14 mouse cellular contexts compared by ENCODE assay signal in genomic region chr1:62551516-62551915, GRCm38 (mm10).
DNase-seq lines count a peak whose midpoint lies in the region; ATAC-seq and TF ChIP-seq lines count a peak whose summit lies in the region.
"Had no signal": no experiment of that assay in that cellular context is flagged by ENCODE, and none has a peak within 500 bp of the region (broad histone marks: within the 10 kb centered on the region; RNA-seq: fewer than 3 reads in every experiment).

No protein-coding gene starts in this region.

- no peaks in the 10 kb centered on the region for H3K9me3 ChIP-seq in intestine, embryonic 14.5 days (ENCODE audit: control insufficient read depth, low read length)
- no peaks in the 10 kb centered on the region for H3K9me3 ChIP-seq in intestine, embryonic 15.5 days
- no peaks in the 10 kb centered on the region for H3K9me3 ChIP-seq in kidney, embryonic 14.5 days (ENCODE audit: control insufficient read depth, low read length)
- H3K9me3 ChIP-seq: forebrain, embryonic 12.5 days; midbrain, embryonic 10.5 days had no signal

- ATAC-seq in intestine, embryonic 14.5 days (replicated peaks; ENCODE audit: low FRiP score, low TSS enrichment, low read depth), result no peak
- ATAC-seq in intestine, embryonic 15.5 days, result no peak
- ATAC-seq in kidney, embryonic 14.5 days (ENCODE audit: low FRiP score, low TSS enrichment), result no peak
- ATAC-seq: lung, postnatal 0 days had no signal

- H3K4me2 ChIP-seq in intestine, embryonic 14.5 days (ENCODE audit: low read length), result no peak overlapping the region
- H3K4me2 ChIP-seq in intestine, embryonic 15.5 days (replicated peaks), result no peak overlapping the region
- H3K4me2 ChIP-seq in kidney, embryonic 14.5 days (replicated peaks; ENCODE audit: low read depth, low read length), result no peak overlapping the region
- H3K4me2 ChIP-seq: forebrain, embryonic 12.5 days; liver, embryonic 11.5 days had no signal

- peaks cover 8% of the 10 kb centered on the region; the same call in 1 of the 2 replicates for H3K4me1 ChIP-seq in intestine, embryonic 14.5 days (replicated peaks; ENCODE audit: control insufficient read depth, insufficient read depth, low read length)
- no peaks in the 10 kb centered on the region for H3K4me1 ChIP-seq in intestine, embryonic 15.5 days (replicated peaks)
- H3K4me1 ChIP-seq in embryonic fibroblast, embryonic 13.5 days (ENCODE audit: control insufficient read depth, insufficient read depth, low read length), result peaks cover 12% of the 10 kb centered on the region
- no peaks in the 10 kb centered on the region for H3K4me1 ChIP-seq in kidney, embryonic 14.5 days (ENCODE audit: control insufficient read depth, insufficient read depth, low read length)
- H3K4me1 ChIP-seq: forebrain, embryonic 12.5 days had no signal

- 0 out of 2 replicates have a peak overlapping the region, but pooled peaks have one; percentile 47 for H3K27ac ChIP-seq in intestine, embryonic 14.5 days (ENCODE audit: low read depth)
- H3K27ac ChIP-seq in intestine, embryonic 15.5 days, result no peak overlapping the region
- peak overlapping the region; percentile 98 for H3K27ac ChIP-seq in embryonic fibroblast, embryonic 13.5 days (ENCODE audit: insufficient read depth, low read length)
- H3K27ac ChIP-seq in kidney, embryonic 14.5 days (ENCODE audit: low read depth, low read length), result no peak overlapping the region
- H3K27ac ChIP-seq: forebrain, embryonic 12.5 days; heart, adult 2 months; layer of hippocampus, adult 2 months; midbrain, embryonic 10.5 days had no signal

- no peak; the same call in 1 of the 2 replicates for TF ChIP-seq POLR2A in embryonic fibroblast, embryonic 13.5 days (IDR thresholded peaks at IDR 0.05; ENCODE audit: low read depth, low read length)

- H3K4me3 ChIP-seq in intestine, embryonic 14.5 days (ENCODE audit: low read depth, low read length), result no peak overlapping the region
- no peak overlapping the region for H3K4me3 ChIP-seq in intestine, embryonic 15.5 days (replicated peaks)
- no peak overlapping the region for H3K4me3 ChIP-seq in embryonic fibroblast, embryonic 13.5 days (ENCODE audit: insufficient read depth, low read length)
- H3K4me3 ChIP-seq in kidney, embryonic 14.5 days (ENCODE audit: low read length), result no peak overlapping the region
- H3K4me3 ChIP-seq: forebrain, embryonic 12.5 days; heart, adult 2 months; layer of hippocampus, adult 2 months; midbrain, embryonic 10.5 days had no signal

- no peak overlapping the region for H3K9ac ChIP-seq in intestine, embryonic 14.5 days (ENCODE audit: low read length)
- H3K9ac ChIP-seq in intestine, embryonic 15.5 days, result no peak overlapping the region
- H3K9ac ChIP-seq in kidney, embryonic 14.5 days (ENCODE audit: low read depth, low read length), result no peak overlapping the region
- H3K9ac ChIP-seq: forebrain, embryonic 12.5 days had no signal

- no peak for DNase-seq in intestine, embryonic 14.5 days (ENCODE audit: low spot score)
- DNase-seq in 3T3-L1 (ENCODE audit: low read depth, low spot score) (peak; percentile 95), NIH3T3 (ENCODE audit: low read depth) (peak; percentile 90)
- DNase-seq in layer of hippocampus, postnatal 10 days (ENCODE audit: low spot score in 2 of 2), result no peak
- DNase-seq: heart, adult 2 months; kidney, adult 18-20 months had no signal

- no peaks in the 10 kb centered on the region for H3K27me3 ChIP-seq in intestine, embryonic 14.5 days (replicated peaks; ENCODE audit: control insufficient read depth, insufficient read depth, low read length)
- no peaks in the 10 kb centered on the region for H3K27me3 ChIP-seq in intestine, embryonic 15.5 days (replicated peaks)
- H3K27me3 ChIP-seq in kidney, embryonic 14.5 days (ENCODE audit: control insufficient read depth, insufficient read depth, low read length), result no peaks in the 10 kb centered on the region
- H3K27me3 ChIP-seq: forebrain, embryonic 12.5 days had no signal

- 71% methylated on average over 6 of the region's 6 CpGs for WGBS in intestine, embryonic 14.5 days
- WGBS in intestine, embryonic 15.5 days, result 76% methylated on average over 6 of the region's 6 CpGs
- 83% methylated on average over 6 of the region's 6 CpGs for WGBS in kidney, embryonic 14.5 days

- no peaks in the 10 kb centered on the region for H3K36me3 ChIP-seq in intestine, embryonic 14.5 days (ENCODE audit: control insufficient read depth, insufficient read depth, low read length)
- H3K36me3 ChIP-seq in intestine, embryonic 15.5 days, result no peaks in the 10 kb centered on the region
- no peaks in the 10 kb centered on the region for H3K36me3 ChIP-seq in kidney, embryonic 14.5 days (ENCODE audit: control insufficient read depth, insufficient read depth, low read length)
- H3K36me3 ChIP-seq: forebrain, embryonic 12.5 days; midbrain, embryonic 10.5 days had no signal

- no peak for TF ChIP-seq CTCF in embryonic fibroblast, embryonic 13.5 days (IDR thresholded peaks at IDR 0.05; ENCODE audit: borderline replicate concordance, insufficient read depth, low read length)

Comparison
In these comparisons a context has a peak if more than half of its experiments do, and no peak if none do; other contexts are left out.
1. H3K27ac ChIP-seq: peak in intestine, embryonic 14.5 days (single experiment) and embryonic fibroblast, embryonic 13.5 days (single experiment); none in intestine, embryonic 15.5 days (single experiment) and kidney, embryonic 14.5 days (single experiment).
2. DNase-seq: peak in 3T3-L1 (single experiment) and NIH3T3 (single experiment); none in intestine, embryonic 14.5 days (single experiment) and layer of hippocampus, postnatal 10 days (0 of 2).